Mouse (Mus musculus) testis, adult 10 weeks (tissue): ENCODE measurements around the gene Sucnr1. TPM values are rescaled to one million over a fixed set of nuclear protein-coding genes. Genes with fewer than 3 reads are reported as not detected.

Source experiments
- polyA plus RNA-seq: library from polyadenylated mRNA; stranded (reverse); fragments of 350-450 nt; fragmentation: Illumina TruSeq; extraction: RNeasy Lipid Tissue Mini Kit (QIAGEN cat#74804); gene quantifications from one replicate; pipeline ENCODE4 v1.2.3, GENCODE M21; 2014; ENCODE audit warnings: low read depth, low replicate concordance

Sucnr1 gene
- 0.25 TPM for polyA plus RNA-seq

GRCm38 (mm10) chr3:60081648-60082047, at the start of gene Sucnr1:
Gene Sucnr1 (plus strand): TSS chr3:60081869.

Other genes with a start within 250 kb of the Sucnr1 start
- not detected for gene Gm8298, start 220.8 kb upstream of the Sucnr1 start, polyA plus RNA-seq
- gene C130079G13Rik, start 156.7 kb upstream of the Sucnr1 start, polyA plus RNA-seq = not detected
- not detected for gene Aadacl2, start 75.1 kb upstream of the Sucnr1 start, polyA plus RNA-seq
- gene Aadac, start 56.2 kb upstream of the Sucnr1 start, polyA plus RNA-seq = 0.27 TPM